Mouse (Mus musculus): ENCODE data around the gene Arhgap22. TPM values are rescaled to one million over a fixed set of nuclear protein-coding genes. Genes with fewer than 3 reads are reported as not detected.

Arhgap22 gene
- total RNA-seq, 2 experiments from 2014 or later: 10.8 to 12.4 TPM

GRCm38 (mm10) chr14:33319541-33320521, 106.0 kb downstream of the Arhgap22 start:
- intact Hi-C loops (cut with DNase I): no loop called here
- peak; percentile 58 to 60 for DNase-seq (ENCODE audit: low spot score in 2 of 2)

- no peak for DNase-seq (ENCODE audit: low spot score in 2 of 2)
- intact Hi-C loops (cut with DNase I): no loop called here
These were observed 107.0 kb downstream of the Arhgap22 start for GRCm38 (mm10) chr14:33320856-33321255.

- intact Hi-C loops (cut with DNase I): no loop called here
- peak; percentile 57 to 60 for DNase-seq (ENCODE audit: low spot score in 2 of 2)
These were observed 108.8 kb downstream of the Arhgap22 start for GRCm38 (mm10) chr14:33322661-33323088.

- intact Hi-C loops (cut with DNase I): no loop called here
- no peak for DNase-seq (ENCODE audit: low spot score in 2 of 2)
These were observed 110.7 kb downstream of the Arhgap22 start for GRCm38 (mm10) chr14:33324556-33324955.

DNA sequence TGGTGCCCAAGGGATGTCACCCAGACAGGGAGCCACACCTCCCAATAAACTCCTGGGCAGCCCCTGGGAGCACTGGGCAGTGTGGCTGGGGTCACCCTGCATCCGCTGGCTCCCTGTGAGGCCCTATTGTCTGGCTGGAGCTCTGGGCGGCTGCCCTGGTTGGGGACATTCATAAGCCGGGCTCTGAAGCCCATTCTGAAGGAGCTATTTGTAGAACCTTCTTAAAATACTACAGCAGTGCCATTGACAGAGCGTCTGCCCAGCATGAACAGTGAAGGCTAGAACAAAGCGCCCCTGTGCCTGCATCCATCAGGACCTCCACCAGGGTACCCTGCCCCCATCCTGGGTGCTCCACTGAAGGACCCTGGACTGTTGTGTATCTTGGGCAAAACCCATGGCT, 114.5 kb downstream of the Arhgap22 start:
- intact Hi-C loops (cut with DNase I): no loop called here
- no peak for DNase-seq (ENCODE audit: low spot score in 2 of 2)

DNA sequence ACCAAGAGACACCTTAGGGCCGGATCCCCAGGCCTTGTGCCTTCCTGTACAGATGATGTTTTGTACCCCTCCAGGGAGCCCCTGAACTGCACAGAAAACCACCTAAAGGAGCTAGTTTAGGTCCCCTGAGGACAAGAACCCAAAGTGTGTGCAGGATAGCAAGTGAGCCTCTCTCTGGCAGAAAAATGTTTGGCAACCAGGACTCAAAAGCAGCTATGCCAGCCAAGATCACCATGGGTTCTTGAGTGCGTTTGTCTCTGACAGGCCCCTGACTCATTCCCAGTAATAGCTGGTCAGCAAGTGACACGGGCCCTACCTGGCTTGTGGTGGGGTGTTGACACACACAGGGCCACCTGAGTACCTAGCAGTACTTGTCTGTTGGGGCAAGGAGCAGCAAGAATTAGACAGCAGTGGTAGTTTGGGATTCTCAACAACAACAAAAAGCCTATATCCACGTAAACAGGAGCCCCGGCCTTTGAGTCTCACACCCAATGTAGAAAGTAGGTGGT, 115.5 kb downstream of the Arhgap22 start:
- intact Hi-C loops (cut with DNase I): no loop called here
- no peak for DNase-seq (ENCODE audit: low spot score in 2 of 2)

DNA sequence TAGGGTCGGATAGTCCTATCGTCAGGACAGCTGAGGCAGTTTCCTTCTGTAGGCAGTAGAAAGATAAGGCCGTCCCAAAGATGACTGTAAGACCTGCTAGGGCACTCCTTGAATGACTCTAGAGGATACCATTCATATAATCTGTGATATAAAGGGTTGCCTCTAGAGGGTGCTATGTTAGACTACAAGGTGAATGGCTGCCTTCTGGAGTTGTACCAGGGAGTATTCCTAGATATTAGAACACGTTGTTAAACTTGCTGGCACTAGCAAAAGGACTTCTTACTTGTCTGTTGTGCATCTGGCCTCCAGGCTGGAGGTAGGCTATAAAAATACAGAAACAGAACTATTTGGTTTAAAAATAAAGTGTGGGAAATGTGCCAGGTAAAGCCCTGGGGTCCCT, 117.2 kb downstream of the Arhgap22 start:
- DNase-seq (ENCODE audit: low spot score in 2 of 2): no peak
- intact Hi-C loops (cut with DNase I): no loop called here

DNA sequence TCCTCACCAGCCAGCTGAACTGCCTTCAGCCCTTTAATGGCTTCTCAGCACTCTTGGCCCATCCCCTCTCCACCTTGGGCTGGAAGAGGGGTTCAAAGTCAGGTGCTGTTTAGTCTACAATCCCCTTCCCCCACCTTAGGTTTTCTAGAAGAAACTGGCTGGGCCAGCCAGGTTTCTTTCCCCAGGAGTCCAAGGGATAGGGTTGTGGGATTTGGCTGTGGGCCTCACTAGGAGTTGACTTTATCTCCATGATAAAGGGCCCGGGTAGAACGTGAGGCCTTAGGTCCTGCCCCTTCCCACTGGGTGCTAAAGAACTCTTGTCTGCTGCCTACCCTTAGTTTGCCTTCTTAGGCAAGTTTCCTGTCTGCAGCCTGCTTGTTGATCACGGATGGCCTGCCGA, 117.8 kb downstream of the Arhgap22 start:
- no peak for DNase-seq (ENCODE audit: low spot score in 2 of 2)
- intact Hi-C loops (cut with DNase I): no loop called here

GRCm38 (mm10) chr14:33333833-33334232, 120.0 kb downstream of the Arhgap22 start:
- DNase-seq (ENCODE audit: low spot score in 2 of 2): no peak
- intact Hi-C loops (cut with DNase I): no loop called here

DNA sequence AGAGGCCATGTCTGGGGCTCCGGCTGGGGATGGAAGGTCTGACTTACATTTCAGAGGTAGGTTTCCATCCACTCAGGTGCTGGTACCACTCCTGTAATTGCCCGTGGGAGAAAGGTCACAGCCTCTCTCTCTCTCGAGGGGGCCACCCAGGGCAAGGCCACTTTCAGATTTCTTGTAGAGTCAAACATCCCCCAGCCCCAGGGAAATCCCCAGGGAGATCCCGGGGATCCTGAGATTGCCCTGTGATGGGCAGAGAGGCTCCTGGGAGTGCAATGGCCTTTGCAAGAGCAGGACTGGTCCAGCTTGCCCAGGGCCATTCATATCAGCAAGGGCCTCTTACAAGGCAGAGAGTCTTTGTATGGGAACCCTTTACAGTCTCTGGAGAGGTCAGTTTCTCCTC, 120.6 kb downstream of the Arhgap22 start:
- no peak for DNase-seq (ENCODE audit: low spot score in 2 of 2)
- intact Hi-C loops (cut with DNase I): no loop called here

- intact Hi-C loops (cut with DNase I): no loop called here
- DNase-seq (ENCODE audit: low spot score in 2 of 2): no peak
These were observed 121.9 kb downstream of the Arhgap22 start for GRCm38 (mm10) chr14:33335733-33336132.

GRCm38 (mm10) chr14:33338684-33339083, 124.9 kb downstream of the Arhgap22 start:
- intact Hi-C loops (cut with DNase I): no loop called here
- no peak for DNase-seq (ENCODE audit: low spot score in 2 of 2)

DNA sequence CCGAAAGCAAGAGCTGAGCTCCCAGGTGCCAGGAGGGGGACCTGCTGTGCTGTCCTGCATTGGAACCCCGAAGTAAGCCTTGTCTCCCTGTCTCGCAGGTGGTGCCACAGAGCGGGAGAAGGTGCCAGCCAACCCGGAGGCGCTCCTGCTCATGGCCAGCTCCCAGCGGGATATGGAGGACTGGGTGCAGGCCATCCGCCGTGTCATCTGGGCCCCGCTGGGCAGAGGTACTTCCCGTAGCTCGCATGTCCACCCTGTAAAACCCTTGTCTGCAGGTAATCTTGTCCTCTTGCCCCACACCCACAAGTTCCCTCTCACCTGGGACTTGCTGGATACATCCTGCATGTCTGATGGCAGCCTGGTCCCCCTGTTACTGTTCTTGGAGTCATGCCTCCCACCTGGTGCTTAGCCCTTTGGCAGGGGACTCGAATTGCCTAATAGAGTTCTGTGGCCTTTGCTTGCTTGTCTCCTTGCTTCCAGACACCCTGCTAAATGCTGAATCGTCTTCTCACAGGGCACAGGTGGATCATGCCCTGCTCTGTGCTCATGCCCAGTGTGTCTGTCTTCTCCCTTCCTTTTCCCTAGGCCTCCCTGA, 129.4 kb downstream of the Arhgap22 start:
- intact Hi-C loops (cut with DNase I): no loop called here
- DNase-seq (ENCODE audit: low spot score in 2 of 2): no peak

DNA sequence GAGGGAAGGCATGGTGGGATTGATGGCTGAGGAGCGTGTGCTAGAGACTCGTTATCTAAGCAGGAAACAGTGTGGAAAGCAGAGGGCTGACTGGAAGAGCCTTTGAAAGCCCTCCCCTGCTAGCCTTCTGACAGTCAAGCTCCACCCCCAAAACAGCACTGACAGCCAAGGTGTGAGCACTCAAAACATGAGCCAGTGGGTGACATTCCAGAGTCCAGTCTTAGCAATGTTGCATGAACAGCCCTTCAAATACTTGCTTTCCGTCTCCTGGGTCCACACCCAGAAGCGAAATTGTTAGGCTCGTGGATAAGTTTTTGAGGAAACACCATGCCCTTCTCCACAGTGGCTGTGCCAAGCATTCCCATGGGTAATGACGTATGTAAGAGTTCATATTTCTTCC, 132.7 kb downstream of the Arhgap22 start:
- intact Hi-C loops (cut with DNase I): no loop called here
- DNase-seq (ENCODE audit: low spot score in 2 of 2): no peak

GRCm38 (mm10) chr14:33347738-33348137, 133.9 kb downstream of the Arhgap22 start:
- intact Hi-C loops (cut with DNase I): no loop called here
- no peak for DNase-seq (ENCODE audit: low spot score in 2 of 2)

DNA sequence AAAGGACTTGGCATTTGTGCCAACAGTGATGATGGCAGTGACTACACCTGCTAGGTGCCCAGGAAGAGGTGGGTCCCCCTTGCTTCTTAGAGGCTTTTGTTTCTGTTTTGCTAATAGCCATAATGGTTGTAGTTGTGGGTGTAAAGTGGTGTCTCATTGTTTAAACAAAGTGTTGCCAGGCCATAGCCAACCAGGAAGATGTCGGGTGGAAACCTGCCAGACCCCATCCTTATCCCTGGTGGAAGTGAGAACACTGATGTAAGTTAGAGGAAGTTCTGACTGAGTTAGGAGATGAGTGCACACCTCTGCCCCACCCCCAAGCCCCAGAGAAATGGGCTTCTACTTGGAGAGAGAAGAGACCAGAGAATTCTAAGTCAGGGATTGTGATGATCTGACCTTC, 134.3 kb downstream of the Arhgap22 start:
- intact Hi-C loops (cut with DNase I): no loop called here

GRCm38 (mm10) chr14:33351019-33351418, 137.2 kb downstream of the Arhgap22 start:
- intact Hi-C loops (cut with DNase I): no loop called here
- DNase-seq (ENCODE audit: low spot score in 2 of 2): no peak

More for the DNA sequence above, 134.3 kb downstream of the Arhgap22 start:
- no peak for DNase-seq (ENCODE audit: low spot score in 2 of 2)

DNA sequence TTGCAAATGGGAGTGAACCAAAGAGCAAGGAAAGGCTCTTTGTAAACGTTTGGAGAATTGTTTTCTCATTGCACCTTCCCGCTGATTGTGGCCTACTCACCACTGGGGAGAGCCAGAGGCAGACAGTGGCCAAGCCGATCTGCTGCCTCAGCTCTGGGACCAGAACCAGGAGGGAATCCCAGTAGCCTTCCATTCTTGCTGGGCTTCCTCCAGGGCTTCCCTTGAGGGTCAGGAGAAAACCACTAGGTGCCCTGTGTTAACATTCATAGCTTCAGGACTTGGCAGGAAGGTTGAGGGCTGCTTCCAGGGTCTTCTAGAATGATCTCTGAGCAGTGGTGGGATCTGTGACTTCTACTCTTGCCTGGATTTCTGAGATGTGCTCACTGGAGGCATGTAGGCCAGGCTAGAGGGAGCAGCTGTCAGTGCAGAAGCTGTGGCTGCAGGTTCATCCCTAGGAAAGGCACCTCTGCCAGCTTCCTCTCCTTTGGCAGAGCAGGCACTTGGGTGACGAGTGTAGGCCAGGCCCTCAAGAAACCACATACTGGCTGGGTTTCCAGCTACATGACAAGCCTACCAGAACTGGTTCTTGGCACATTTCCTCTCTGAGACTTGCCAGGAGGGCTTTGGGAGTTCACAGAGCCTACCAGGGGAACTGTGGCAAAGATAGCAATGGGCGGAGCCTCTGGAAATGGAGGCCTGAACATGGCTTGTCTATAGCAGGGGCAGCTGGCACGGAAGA, 138.3 kb downstream of the Arhgap22 start:
- DNase-seq (ENCODE audit: low spot score in 2 of 2): no peak

GRCm38 (mm10) chr14:33352890-33353289, 139.1 kb downstream of the Arhgap22 start:
- no peak for DNase-seq (ENCODE audit: low spot score in 2 of 2)
- intact Hi-C loops (cut with DNase I): no loop called here

More for the DNA sequence above, 138.3 kb downstream of the Arhgap22 start:
- intact Hi-C loops (cut with DNase I): no loop called here

GRCm38 (mm10) chr14:33355276-33355675, 141.4 kb downstream of the Arhgap22 start:
- no peak for DNase-seq (ENCODE audit: low spot score in 2 of 2)
- intact Hi-C loops (cut with DNase I): no loop called here
